Mouse (Mus musculus) thymus, postnatal 14 days (tissue): Measurements from ENCODE around the gene Tpcn1.
"Not testable (repeated sequence)": the region's sequence is repeated elsewhere in the genome, so short reads cannot be mapped to it uniquely, and the experiment has no call there.

ENCODE experiments used
- DNase-seq: peaks from one replicate; pipeline ENCODE4 v3.0.0; 2021

Gene Tpcn1

DNA sequence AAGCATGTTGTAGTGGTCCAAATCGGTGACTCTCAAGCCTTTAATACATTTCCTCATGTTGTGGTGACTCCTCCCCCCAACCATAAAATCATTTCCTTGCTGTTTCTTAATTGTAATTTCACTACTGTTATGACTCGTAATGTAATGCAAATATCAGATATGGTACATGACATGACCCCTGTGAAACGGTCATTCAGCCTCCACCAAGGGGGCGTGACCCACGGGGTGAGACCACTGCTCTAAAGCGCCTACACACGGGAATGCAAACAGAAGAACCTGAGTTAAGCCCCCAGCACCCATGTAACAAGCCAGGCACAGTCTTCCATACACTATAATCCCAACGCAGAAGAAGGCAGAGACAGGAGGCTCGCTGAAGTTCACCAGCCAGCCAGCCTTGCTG, 82.7 kb downstream of the Tpcn1 start:
- no peak for DNase-seq

DNA sequence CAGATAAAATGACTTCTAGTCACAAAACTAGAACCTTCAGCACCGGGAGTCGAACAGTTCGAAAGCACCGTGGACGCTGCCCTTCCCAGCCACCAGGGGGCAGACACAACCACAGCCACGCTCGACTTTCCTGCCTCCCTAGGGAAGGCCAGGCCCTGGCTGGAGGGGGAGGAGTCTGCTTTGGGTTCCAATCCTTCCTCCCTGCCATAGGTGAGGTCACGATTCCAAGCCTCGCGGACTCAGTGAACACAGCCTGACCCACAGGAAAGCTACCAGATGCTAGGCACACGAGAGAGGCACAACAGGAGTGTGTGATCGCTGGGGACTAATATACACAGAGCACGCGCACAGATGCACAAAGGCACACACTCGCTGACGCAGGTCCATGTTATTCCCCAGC, 83.1 kb downstream of the Tpcn1 start:
- DNase-seq, result peak; percentile 69

- DNase-seq, result peak; percentile 79
Observed at GRCm38 (mm10) chr5:120503144-120503795, 85.2 kb downstream of the Tpcn1 start, which contains the start of gene Plbd2. Gene Plbd2 (minus strand): TSS chr5:120503625.

DNA sequence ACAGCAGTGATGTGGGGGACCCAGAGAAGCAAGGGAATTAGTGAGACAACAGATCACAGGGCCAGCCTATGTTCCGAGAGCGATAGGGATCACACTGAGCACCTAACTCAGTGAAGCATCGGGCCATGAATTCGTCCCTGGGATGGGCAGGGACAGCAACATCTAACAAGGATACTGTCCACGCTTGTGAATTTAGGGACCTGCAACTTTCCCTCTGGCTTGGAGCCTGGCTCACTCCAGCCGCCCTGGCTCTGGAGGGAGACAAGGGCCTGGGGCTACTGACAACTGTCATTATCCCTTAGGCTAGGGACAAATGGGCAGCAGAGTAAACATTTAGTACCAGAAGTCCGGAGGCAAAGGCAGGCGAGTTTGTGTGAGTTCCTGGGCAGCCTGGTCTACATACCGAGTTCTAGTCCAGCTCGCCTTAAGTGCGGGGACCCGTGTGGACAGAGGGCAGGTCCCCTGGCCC, 85.8 kb downstream of the Tpcn1 start:
- DNase-seq, result no peak

DNA sequence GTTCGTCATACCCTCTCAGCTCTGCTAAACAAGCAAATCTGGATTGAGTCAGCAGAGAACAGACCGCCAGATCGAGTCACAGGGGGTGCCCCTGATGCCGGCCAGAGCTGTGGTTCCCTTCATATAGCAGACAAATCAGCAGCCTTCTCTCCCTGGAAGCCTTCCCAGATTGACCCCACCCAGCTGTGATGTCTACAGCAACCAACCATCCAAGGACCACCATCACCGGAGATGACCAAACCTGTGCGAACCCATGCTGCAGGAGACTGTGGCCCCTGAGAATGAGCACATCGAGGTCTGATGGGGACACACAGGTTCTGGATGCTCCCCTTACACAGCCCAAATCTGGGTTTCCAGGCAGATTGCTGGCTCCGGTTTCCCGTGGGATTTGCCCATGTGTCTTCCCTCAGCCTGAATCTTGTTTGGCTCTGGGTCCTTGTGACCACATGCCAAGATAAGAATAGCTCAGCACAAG, 86.3 kb downstream of the Tpcn1 start:
- no peak for DNase-seq

DNA sequence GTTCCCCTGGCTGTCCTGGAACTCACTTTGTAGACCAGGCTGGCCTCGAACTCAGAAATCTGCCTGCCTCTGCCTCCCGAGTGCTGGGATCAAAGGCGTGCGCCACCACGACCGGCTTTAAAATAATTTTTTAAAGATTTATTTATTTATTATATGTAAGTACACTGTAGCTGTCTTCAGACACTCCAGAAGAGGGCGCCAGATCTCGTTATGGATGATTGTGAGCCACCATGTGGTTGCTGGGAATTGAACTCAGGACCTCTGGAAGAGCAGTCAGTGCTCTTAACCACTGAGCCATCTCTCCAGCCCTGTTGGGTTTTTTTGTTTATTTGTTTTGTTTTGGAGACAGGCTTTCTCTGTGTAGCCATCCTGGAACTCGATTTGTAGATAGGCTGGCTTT, 87.9 kb downstream of the Tpcn1 start:
- not testable (repeated sequence) for DNase-seq

GRCm38 (mm10) chr5:120499202-120499601, 89.3 kb downstream of the Tpcn1 start:
- DNase-seq, result no peak

DNA sequence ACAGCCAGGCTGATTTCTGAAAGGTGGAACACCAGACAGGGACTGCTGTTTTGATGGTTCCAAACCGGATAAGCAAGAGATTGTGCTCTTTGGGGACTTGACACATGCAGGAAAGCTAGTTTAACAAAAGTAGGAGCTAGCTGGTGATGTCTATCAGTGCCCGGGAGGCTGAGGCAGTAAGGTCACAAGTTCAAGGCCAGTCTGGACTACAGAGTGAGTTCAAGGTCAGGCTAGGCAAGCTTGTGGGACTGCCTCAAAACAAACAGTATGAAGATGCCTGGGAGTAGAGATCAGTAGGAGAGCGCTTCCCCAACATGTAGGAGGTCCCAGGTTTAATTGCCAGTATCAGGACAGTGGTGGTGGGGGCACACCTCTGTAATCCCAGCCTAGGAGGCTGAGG, 91.4 kb downstream of the Tpcn1 start:
- DNase-seq, result no peak

GRCm38 (mm10) chr5:120495703-120496226, 92.7 kb downstream of the Tpcn1 start:
- no peak for DNase-seq

GRCm38 (mm10) chr5:120495064-120495702, 93.3 kb downstream of the Tpcn1 start:
- no peak for DNase-seq

DNA sequence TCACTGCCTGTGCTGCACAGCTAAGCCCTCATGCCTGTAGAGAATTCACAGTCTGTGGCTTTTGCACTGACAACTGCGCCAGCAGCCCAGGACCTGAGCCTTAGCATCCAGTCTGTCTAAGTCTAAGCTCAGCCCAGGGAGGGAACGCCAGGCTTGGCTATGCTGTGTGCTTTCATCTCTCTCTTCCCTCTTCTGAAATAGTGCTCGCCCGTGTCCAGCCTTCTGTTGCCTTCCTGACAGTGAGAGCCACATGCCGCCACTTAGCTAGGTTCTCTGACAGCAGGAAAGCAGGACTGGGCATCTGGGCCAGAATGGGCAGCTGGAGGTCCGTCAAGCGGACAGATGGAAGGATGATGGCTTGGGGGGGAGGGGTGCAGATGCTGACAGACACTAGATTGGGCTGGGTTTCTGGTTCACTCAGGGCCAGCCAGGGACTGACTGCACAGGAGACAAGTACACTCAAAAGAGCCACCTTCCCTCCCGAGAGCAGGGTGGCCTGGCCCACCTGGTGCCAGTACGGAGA, 94.5 kb downstream of the Tpcn1 start:
- DNase-seq, result no peak

DNA sequence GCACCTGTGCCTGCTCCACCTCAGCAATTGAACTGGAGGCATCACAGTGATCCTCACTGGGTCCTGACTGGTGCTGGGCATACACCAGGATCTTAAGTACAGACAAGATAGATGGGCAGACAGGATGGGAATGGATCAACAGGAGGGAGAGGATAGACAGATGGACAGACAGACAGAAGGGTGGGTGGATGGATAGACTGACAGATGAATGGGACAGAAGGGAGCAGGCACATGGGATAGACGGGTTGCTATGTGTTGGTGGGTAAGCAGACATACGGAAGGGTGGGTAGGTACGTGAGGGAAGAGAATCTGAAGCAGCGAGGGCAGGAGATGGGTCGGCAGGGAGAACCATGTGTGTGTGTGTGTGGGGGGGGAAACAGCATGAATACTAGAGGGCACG, 95.0 kb downstream of the Tpcn1 start:
- DNase-seq, result no peak

GRCm38 (mm10) chr5:120492437-120492836, 96.0 kb downstream of the Tpcn1 start:
- no peak for DNase-seq

DNA sequence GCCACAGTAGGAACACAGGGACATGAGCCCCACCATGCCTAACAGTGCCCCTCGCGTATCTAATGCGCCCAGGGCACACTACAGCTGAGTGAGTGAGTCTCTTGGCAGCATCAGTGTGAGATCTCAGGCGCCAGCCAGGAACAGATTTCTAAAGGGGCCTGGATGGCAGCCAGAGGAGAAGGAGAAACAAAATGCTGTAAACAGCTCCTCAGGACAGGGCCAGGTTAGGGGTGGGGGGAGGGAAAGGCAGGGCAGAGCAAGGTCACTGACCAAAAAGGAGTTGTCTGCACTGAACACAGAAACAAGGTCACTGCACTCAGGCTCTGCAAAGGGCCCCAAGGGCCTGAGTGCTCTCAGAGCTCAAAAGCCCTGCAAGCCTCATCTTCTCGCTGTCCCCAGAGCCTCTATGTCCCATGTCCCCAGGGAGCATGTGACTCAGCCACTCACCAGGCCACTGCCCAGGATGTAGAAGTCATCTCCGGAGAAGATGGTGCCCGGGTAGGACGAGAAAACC, 97.7 kb downstream of the Tpcn1 start:
- DNase-seq, result no peak

DNA sequence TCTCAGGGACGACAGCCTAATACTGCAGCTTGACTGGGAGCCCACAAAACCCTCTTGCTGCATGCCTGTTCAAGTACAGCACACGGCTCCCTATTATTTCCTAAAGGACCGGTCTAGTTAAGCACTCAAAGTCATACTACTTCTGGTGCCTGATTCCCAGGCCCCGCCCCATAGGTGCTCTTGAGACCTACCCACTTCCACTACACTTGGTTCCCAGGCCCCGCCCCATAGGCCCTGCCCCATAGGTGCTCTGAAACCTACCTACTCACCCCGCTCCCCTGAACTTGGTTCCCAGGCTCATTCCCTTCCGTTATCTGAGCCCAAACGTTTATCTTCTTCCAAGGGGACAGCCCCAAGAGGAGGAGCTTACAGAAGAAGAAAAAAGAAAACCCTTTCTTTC, 100.6 kb downstream of the Tpcn1 start:
- DNase-seq, result no peak
